Mouse (Mus musculus) stomach, postnatal 0 days (tissue): ENCODE measurements around the gene Ngp. TPM values are rescaled to one million over a fixed set of nuclear protein-coding genes. Genes with fewer than 3 reads are reported as not detected.
"Not testable (repeated sequence)": the region's sequence is repeated elsewhere in the genome, so short reads cannot be mapped to it uniquely, and the experiment has no call there.

ENCODE experiments used
- ATAC-seq: fragments of 200-750 bp; cut with Nextera tagmentation; 2 replicates; pipeline ENCODE4 v1.8.0; 2017; ENCODE audit not compliant: low FRiP score, low TSS enrichment
- DNase-seq: peaks from one replicate; pipeline ENCODE4 v3.0.0-alpha.2; 2016; ENCODE audit warnings: low spot score
- H3K27ac ChIP-seq: fragments of 300-500 bp; sonication (generic); replicated peaks from 2 replicates; pipeline ENCODE4 v1.5.1; 2014; ENCODE audit warnings: mild to moderate bottlenecking, control low read depth
- H3K27me3 ChIP-seq: fragments of 300-500 bp; sonication (generic); 2 replicates; pipeline ENCODE4 v1.6.1; 2014; ENCODE audit warnings: low read length; ENCODE audit not compliant: control insufficient read depth, insufficient read depth
- H3K36me3 ChIP-seq: fragments of 300-500 bp; sonication (generic); 2 replicates; pipeline ENCODE4 v1.6.1; 2014; ENCODE audit warnings: low read length, mixed read lengths; ENCODE audit not compliant: control insufficient read depth, insufficient read depth
- H3K4me1 ChIP-seq: fragments of 300-500 bp; sonication (generic); replicated peaks from 2 replicates; pipeline ENCODE4 v1.6.1; 2014; ENCODE audit warnings: antibody characterized with exemption; ENCODE audit not compliant: control insufficient read depth, insufficient read depth
- H3K4me2 ChIP-seq: fragments of 300-500 bp; sonication (generic); replicated peaks from 2 replicates; pipeline ENCODE4 v1.6.1; 2014; ENCODE audit warnings: low read depth, mild to moderate bottlenecking, control low read depth, moderate library complexity
- H3K4me3 ChIP-seq: fragments of 300-500 bp; sonication (generic); 2 replicates; pipeline ENCODE4 v1.5.1; 2014; ENCODE audit warnings: low read depth, low read length, control low read depth
- H3K9ac ChIP-seq: fragments of 300-500 bp; sonication (generic); 2 replicates; pipeline ENCODE4 v1.6.1; 2014; ENCODE audit warnings: mild to moderate bottlenecking, low read length, control low read depth, mixed read lengths
- H3K9me3 ChIP-seq: fragments of 300-500 bp; sonication (generic); 2 replicates; pipeline ENCODE4 v1.6.1; 2016; ENCODE audit warnings: low read length; ENCODE audit not compliant: control insufficient read depth
- CTCF ChIP-seq: IDR thresholded peaks from 2 replicates; pipeline ENCODE4 v1.5.1; 2016; ENCODE audit warnings: antibody characterized with exemption, low read depth, mild to moderate bottlenecking, moderate library complexity
- EP300 ChIP-seq: optimal IDR thresholded peaks from 2 replicates; pipeline ENCODE3; 2016; ENCODE audit warnings: antibody characterized with exemption
- WGBS: fragments of 180-500 bp; shearing (Covaris S2); extraction: QIAGEN DNeasy Blood & Tissue Kit; methylation state at CpG from one replicate; pipeline ENCODE4 v1.1.7; 2014; 5-methylcytosine and 5-hydroxymethylcytosine counted together
- polyA plus RNA-seq: library from polyadenylated mRNA; unstranded; fragments of >200 nt; fragmentation: Nextera tagmentation; extraction: Ambion mirVana; gene quantifications from 2 replicates; pipeline ENCODE4 v1.2.1, GENCODE M21; 2015

Ngp gene
- polyA plus RNA-seq, 1 experiment from 2014 or later, result 2.5 TPM

DNA sequence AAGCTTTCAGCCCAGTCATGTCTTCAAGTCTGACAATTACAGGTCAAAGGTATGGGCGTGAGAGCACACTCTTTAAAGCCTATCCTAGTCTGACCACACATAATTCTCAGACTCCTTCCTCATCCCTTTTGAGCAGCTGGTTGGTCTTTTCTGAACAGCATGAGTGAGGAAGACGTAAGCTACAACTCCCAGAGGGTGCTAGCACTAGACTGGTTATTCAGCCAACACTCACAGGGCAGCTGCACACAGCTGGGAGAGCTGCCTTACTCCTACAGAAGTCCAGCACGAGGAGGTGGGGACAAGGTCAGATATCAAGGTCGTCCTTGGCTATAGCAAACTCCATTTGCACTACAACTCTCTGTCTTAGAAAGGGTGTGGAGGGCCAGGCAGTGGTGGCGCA is 18.9 kb upstream of the Ngp start:
- 51% methylated on average over 5 of the region's 5 CpGs for WGBS
- peak overlapping the region; percentile 24; the same call in 1 of the 2 replicates for H3K27ac ChIP-seq
- peak; percentile 32 for DNase-seq

DNA sequence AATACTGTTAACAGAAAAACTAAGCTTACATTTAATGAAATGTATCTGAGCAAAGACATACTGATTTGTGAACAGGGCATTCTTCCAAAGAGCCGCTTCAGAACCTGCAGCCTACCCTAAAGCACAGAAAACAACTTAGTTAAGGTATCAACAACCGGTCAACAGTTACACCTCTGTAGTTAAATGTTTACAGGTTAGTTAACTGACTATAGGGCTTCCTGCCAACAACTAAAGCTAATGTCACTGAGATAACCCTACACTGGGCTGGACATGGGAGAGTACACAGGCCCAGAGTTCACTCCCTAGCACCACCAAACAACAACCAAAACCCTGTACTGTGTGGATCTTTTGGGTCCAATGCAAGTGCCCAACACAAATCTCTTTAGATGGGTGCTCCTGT is 16.8 kb upstream of the Ngp start:
- H3K4me2 ChIP-seq, result no peak overlapping the region
- no peaks in the 10 kb centered on the region for H3K9me3 ChIP-seq
- H3K36me3 ChIP-seq, result peaks cover under 1% of the 10 kb centered on the region; the same call in 1 of the 2 replicates
- 86% methylated on average over 2 of the region's 2 CpGs for WGBS
- H3K27ac ChIP-seq, result no peak overlapping the region
- H3K4me3 ChIP-seq, result no peak overlapping the region
- H3K4me1 ChIP-seq, result peaks cover 6% of the 10 kb centered on the region; the same call in 1 of the 2 replicates
- H3K9ac ChIP-seq, result no peak overlapping the region
- TF ChIP-seq CTCF (no peak), EP300 (no peak)
- DNase-seq (no peak), ATAC-seq (no peak)
- no peaks in the 10 kb centered on the region for H3K27me3 ChIP-seq

More for the DNA sequence above, 18.9 kb upstream of the Ngp start:
- no peak overlapping the region for H3K9ac ChIP-seq
- no peaks in the 10 kb centered on the region for H3K27me3 ChIP-seq
- no peaks in the 10 kb centered on the region for H3K9me3 ChIP-seq
- TF ChIP-seq EP300, result no peak
- TF ChIP-seq CTCF, result no peak
- no peaks in the 10 kb centered on the region for H3K4me1 ChIP-seq
- no peak overlapping the region for H3K4me3 ChIP-seq
- H3K36me3 ChIP-seq, result peaks cover 9% of the 10 kb centered on the region
- peak; percentile 89 for ATAC-seq
- H3K4me2 ChIP-seq, result no peak overlapping the region

DNA sequence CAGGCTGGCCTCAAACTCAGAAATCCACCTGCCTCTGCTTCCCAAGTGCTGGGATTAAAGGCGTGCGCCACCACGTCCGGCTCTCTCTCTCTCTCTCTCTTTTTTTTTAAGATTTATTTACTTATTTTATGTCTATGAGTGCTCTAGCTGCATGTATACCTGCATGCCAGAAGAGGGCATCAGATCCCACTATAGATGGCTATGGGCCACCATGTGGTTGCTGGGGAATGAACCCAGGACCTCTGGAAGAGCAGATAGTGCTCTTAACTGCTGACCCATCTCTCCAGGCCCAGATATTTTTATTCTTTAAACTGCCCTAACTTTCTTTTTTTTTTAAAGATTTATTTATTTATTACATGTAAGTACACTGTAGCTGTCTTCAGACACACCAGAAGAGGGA is 16.3 kb upstream of the Ngp start:
- not testable (repeated sequence) for H3K4me1 ChIP-seq, DNase-seq, H3K9ac ChIP-seq, ATAC-seq, H3K27ac ChIP-seq, H3K27me3 ChIP-seq, H3K36me3 ChIP-seq, H3K9me3 ChIP-seq, H3K4me2 ChIP-seq, H3K4me3 ChIP-seq
- WGBS, result 71% methylated on average over 4 of the region's 4 CpGs
- peak; percentile 33 for TF ChIP-seq CTCF

DNA sequence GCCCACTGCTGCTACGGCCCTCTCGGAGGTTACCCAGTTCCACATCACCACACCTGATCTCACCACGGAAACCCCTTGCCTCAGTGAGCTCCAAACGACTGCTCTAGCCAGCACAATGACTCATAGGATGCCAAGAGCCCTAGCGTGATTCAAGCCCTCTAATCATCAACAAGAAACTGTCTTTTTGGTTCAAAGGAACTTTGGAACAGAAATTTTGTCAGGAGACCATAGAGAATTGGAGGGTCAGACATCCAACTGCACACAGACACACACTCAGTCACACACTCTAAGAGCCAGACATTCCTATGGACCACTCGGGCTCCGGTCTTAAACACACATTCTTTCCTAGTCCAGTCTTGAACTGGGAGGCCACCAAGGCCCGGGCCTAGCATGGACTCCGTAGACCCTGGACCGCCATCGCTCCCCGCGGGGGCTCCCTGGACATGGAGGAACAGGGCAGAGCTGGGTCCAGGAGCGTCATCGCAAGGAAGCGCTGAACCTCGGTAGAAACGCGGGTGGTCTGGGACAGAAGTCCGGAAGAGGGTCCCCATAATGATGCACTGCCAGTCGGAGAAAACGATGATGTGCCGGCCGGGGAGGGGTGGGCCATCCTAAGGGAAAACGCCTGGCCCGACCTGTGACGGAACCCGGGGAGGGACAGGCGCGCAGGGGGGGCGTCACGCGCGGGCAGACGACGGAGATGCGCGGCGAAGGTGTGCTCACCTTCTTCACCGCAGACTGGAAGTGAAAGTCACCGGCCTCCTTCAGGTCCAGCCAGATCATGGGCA is 12.0 kb upstream of the Ngp start:
- Histone ChIP-seq H3K9me3 (no peaks in the 10 kb centered on the region), H3K4me3 (peak overlapping the region; percentile 89), H3K27me3 (no peaks in the 10 kb centered on the region), H3K4me2 (peak overlapping the region; percentile 90), H3K9ac (peak overlapping the region; percentile 84), H3K4me1 (peaks cover 6% of the 10 kb centered on the region; the same call in 1 of the 2 replicates), H3K27ac (peak overlapping the region; percentile 80), H3K36me3 (no peaks in the 10 kb centered on the region)
- TF ChIP-seq EP300 (no peak), CTCF (no peak)
- peak; percentile 43 for ATAC-seq
- WGBS, result under 1% methylated on average over 40 of the region's 41 CpGs
- no peak for DNase-seq

DNA sequence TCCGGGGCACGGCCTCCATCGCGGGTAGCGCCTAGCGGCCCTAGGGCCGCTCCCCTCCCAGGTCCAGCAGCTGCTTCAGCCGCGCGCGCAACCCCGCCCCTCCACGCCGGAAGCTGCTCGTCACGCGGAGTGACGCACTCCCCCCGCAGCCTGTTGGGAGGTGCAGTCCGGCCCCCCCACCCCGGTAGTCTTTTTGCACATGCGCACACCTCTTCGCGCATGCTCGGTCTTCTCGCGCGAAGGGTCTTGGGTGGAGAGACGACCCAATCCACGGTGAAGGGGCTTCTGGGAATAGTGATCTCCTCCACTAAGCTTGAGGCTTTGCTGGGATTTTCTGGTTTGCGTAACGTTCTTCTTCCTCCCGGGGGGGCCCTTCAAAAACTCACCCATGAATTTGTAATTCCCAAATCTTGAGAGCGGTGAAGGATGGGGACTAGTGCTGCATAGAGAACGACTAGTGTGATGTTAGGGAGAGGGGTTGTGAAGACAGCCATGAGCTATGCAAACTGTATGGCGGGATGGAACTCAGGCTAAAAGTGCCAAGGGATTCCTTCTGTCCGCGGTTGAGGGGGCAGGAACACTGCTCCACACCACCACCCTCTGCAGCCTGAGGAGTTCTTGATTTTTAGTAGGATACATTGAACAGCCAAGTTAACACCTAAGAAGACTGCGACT is 11.3 kb upstream of the Ngp start, which contains the start of gene Ptpn23:
Gene Ptpn23 (minus strand): TSS at position 115 of the 675 bp plus-strand sequence.
- Histone ChIP-seq H3K27me3 (no peaks in the 10 kb centered on the region), H3K4me2 (peak within 1 kb of the TSS; percentile 90), H3K9me3 (no peaks in the 10 kb centered on the region), H3K27ac (peak within 1 kb of the TSS; percentile 80), H3K4me1 (peaks cover 6% of the 10 kb centered on the region; the same call in 1 of the 2 replicates), H3K36me3 (no peaks in the 10 kb centered on the region), H3K4me3 (peak within 1 kb of the TSS; percentile 89), H3K9ac (peak within 1 kb of the TSS; percentile 84)
- TF ChIP-seq EP300 (no peak), CTCF (peak; percentile 1; the same call in 1 of the 2 replicates)
- peak; percentile 95 for ATAC-seq
- DNase-seq, result peak; percentile 98
- WGBS, result under 1% methylated on average over 39 of the region's 39 CpGs
